Mouse (Mus musculus) neural tube, embryonic 13.5 days (tissue): ENCODE data around the gene Sfxn3. TPM values are rescaled to one million over a fixed set of nuclear protein-coding genes. Genes with fewer than 3 reads are reported as not detected.
"Not testable (repeated sequence)": the region's sequence is repeated elsewhere in the genome, so short reads cannot be mapped to it uniquely, and the experiment has no call there.

Experiments used
- ATAC-seq: fragments of 200-750 bp; cut with Nextera tagmentation; 2 replicates; pipeline ENCODE4 v1.8.0; 2017; ENCODE audit warnings: low read depth, mild to moderate bottlenecking, moderate TSS enrichment, moderate library complexity
- H3K27ac ChIP-seq: fragments of 300-500 bp; sonication (generic); replicated peaks from 2 replicates; pipeline ENCODE4 v1.5.1; 2015; ENCODE audit warnings: moderate library complexity, mild to moderate bottlenecking, inconsistent platforms
- H3K27me3 ChIP-seq: fragments of 300-500 bp; sonication (generic); 2 replicates; pipeline ENCODE4 v1.6.1; 2015; ENCODE audit warnings: mild to moderate bottlenecking, inconsistent platforms
- H3K36me3 ChIP-seq: fragments of 300-500 bp; sonication (generic); 2 replicates; pipeline ENCODE4 v1.6.1; 2015; ENCODE audit warnings: mild to moderate bottlenecking, inconsistent platforms
- H3K4me1 ChIP-seq: fragments of 300-500 bp; sonication (generic); replicated peaks from 2 replicates; pipeline ENCODE4 v1.6.1; 2015; ENCODE audit warnings: inconsistent platforms
- H3K4me2 ChIP-seq: fragments of 300-500 bp; sonication (generic); 2 replicates; pipeline ENCODE4 v1.6.1; 2015; ENCODE audit warnings: inconsistent platforms, mild to moderate bottlenecking, moderate library complexity
- H3K4me3 ChIP-seq: fragments of 300-500 bp; sonication (generic); 2 replicates; pipeline ENCODE4 v1.5.1; 2015; ENCODE audit warnings: mild to moderate bottlenecking, inconsistent platforms
- H3K9ac ChIP-seq: fragments of 300-500 bp; sonication (generic); 2 replicates; pipeline ENCODE4 v1.6.1; 2015; ENCODE audit warnings: moderate library complexity, mild to moderate bottlenecking, inconsistent platforms
- H3K9me3 ChIP-seq: fragments of 300-500 bp; sonication (generic); 2 replicates; pipeline ENCODE4 v1.6.1; 2016; ENCODE audit warnings: inconsistent platforms
- WGBS: fragments of 180-500 bp; shearing (Covaris S2); methylation state at CpG from one replicate; pipeline ENCODE4 v1.1.7; 2015; 5-methylcytosine and 5-hydroxymethylcytosine counted together
- polyA plus RNA-seq: library from polyadenylated mRNA; unstranded; fragments of >200 nt; fragmentation: Nextera tagmentation; extraction: Ambion mirVana; gene quantifications from 2 replicates; pipeline ENCODE4 v1.2.1, GENCODE M21; 2015

Sfxn3 gene
- polyA plus RNA-seq, 1 experiment from 2014 or later: 65.3 TPM

GRCm38 (mm10) chr19:45032570-45033332 is 14.6 kb upstream of the Sfxn3 start:
- H3K27ac ChIP-seq: no peak overlapping the region
- no peaks in the 10 kb centered on the region for H3K9me3 ChIP-seq
- H3K27me3 ChIP-seq: no peaks in the 10 kb centered on the region

GRCm38 (mm10) chr19:45036867-45037266 is 10.4 kb upstream of the Sfxn3 start:
- H3K4me2 ChIP-seq: no peak overlapping the region
- peaks cover 12% of the 10 kb centered on the region; the same call in 1 of the 2 replicates for H3K27me3 ChIP-seq
- 29% methylated on average over 16 of the region's 16 CpGs for WGBS
- H3K27ac ChIP-seq: no peak overlapping the region
- H3K4me3 ChIP-seq: no peak overlapping the region
- no peaks in the 10 kb centered on the region for H3K9me3 ChIP-seq
- peaks cover 12% of the 10 kb centered on the region for H3K4me1 ChIP-seq
- no peak overlapping the region for H3K9ac ChIP-seq
- ATAC-seq: no peak
- no peaks in the 10 kb centered on the region for H3K36me3 ChIP-seq

More at GRCm38 (mm10) chr19:45032570-45033332, 14.6 kb upstream of the Sfxn3 start:
- Histone ChIP-seq H3K4me2 (no peak overlapping the region), H3K9ac (0 out of 2 replicates have a peak overlapping the region, but pooled peaks have one; percentile 22), H3K4me1 (peaks cover 38% of the 10 kb centered on the region), H3K4me3 (no peak overlapping the region), H3K36me3 (peaks cover 8% of the 10 kb centered on the region; the same call in 1 of the 2 replicates)
- ATAC-seq: no peak
- WGBS: 51% methylated on average over 17 of the region's 17 CpGs

GRCm38 (mm10) chr19:45038198-45038597 is 9.1 kb upstream of the Sfxn3 start:
- H3K4me3 ChIP-seq, H3K4me2 ChIP-seq, H3K9ac ChIP-seq, H3K27ac ChIP-seq, H3K9me3 ChIP-seq, H3K36me3 ChIP-seq, ATAC-seq, H3K4me1 ChIP-seq: not testable (repeated sequence)
- peaks cover 14% of the 10 kb centered on the region; the same call in 1 of the 2 replicates for H3K27me3 ChIP-seq
- WGBS: 95% methylated on average over 7 of the region's 7 CpGs

GRCm38 (mm10) chr19:45040214-45040613 is 7.1 kb upstream of the Sfxn3 start:
- Histone ChIP-seq H3K27ac (no peak overlapping the region), H3K4me2 (no peak overlapping the region)

GRCm38 (mm10) chr19:45044389-45044927 is 2.8 kb upstream of the Sfxn3 start:
- 59% methylated on average over 11 of the region's 11 CpGs for WGBS
- no peak overlapping the region for H3K9ac ChIP-seq

More at GRCm38 (mm10) chr19:45040214-45040613, 7.1 kb upstream of the Sfxn3 start:
- 57% methylated on average over 13 of the region's 13 CpGs for WGBS
- H3K27me3 ChIP-seq: peaks cover 29% of the 10 kb centered on the region
- no peaks in the 10 kb centered on the region for H3K36me3 ChIP-seq
- 0 out of 2 replicates have a peak, but pooled peaks cover 2% of the 10 kb centered on the region for H3K4me1 ChIP-seq
- peak; percentile 8; the same call in 1 of the 2 replicates for ATAC-seq
- no peak overlapping the region for H3K9ac ChIP-seq
- no peaks in the 10 kb centered on the region for H3K9me3 ChIP-seq
- H3K4me3 ChIP-seq: no peak overlapping the region

GRCm38 (mm10) chr19:45045236-45045635 is 2.1 kb upstream of the Sfxn3 start:
- H3K9me3 ChIP-seq: no peaks in the 10 kb centered on the region
- 47% methylated on average over 15 of the region's 15 CpGs for WGBS
- ATAC-seq: no peak
- no peak overlapping the region for H3K27ac ChIP-seq
- H3K36me3 ChIP-seq: peaks cover 8% of the 10 kb centered on the region
- H3K4me2 ChIP-seq: no peak overlapping the region
- H3K9ac ChIP-seq: no peak overlapping the region
- peaks cover 28% of the 10 kb centered on the region for H3K27me3 ChIP-seq
- peaks cover 40% of the 10 kb centered on the region for H3K4me1 ChIP-seq
- H3K4me3 ChIP-seq: no peak overlapping the region

More at GRCm38 (mm10) chr19:45044389-45044927, 2.8 kb upstream of the Sfxn3 start:
- no peak for ATAC-seq
- Histone ChIP-seq H3K27me3 (peaks cover 34% of the 10 kb centered on the region), H3K27ac (no peak overlapping the region), H3K36me3 (peaks cover under 1% of the 10 kb centered on the region; the same call in 1 of the 2 replicates), H3K4me3 (no peak overlapping the region), H3K4me2 (no peak overlapping the region), H3K4me1 (peaks cover 33% of the 10 kb centered on the region), H3K9me3 (no peaks in the 10 kb centered on the region)

- 83% methylated on average over 5 of the region's 5 CpGs for WGBS
Measured at GRCm38 (mm10) chr19:45045651-45046050, 1.7 kb upstream of the Sfxn3 start, which contains the start of gene Pdzd7. Gene Pdzd7, minus strand, starts transcription at chr19:45045717.

GRCm38 (mm10) chr19:45046523-45047321 is 581 bp upstream of the Sfxn3 start:
- peak overlapping the region; percentile 82 for H3K9ac ChIP-seq
- peaks cover 23% of the 10 kb centered on the region for H3K36me3 ChIP-seq
- peaks cover 27% of the 10 kb centered on the region for H3K27me3 ChIP-seq
- H3K4me3 ChIP-seq: peak overlapping the region; percentile 59
- 2% methylated on average over 34 of the region's 34 CpGs for WGBS
- peak overlapping the region; percentile 93 for H3K27ac ChIP-seq
- peak overlapping the region; percentile 81 for H3K4me2 ChIP-seq
- no peaks in the 10 kb centered on the region for H3K9me3 ChIP-seq
- ATAC-seq: peak; percentile 64
- peaks cover 44% of the 10 kb centered on the region for H3K4me1 ChIP-seq

More at GRCm38 (mm10) chr19:45045651-45046050, 1.7 kb upstream of the Sfxn3 start, which contains the start of gene Pdzd7:
- Histone ChIP-seq H3K9ac (peak within 1 kb of the TSS; percentile 82), H3K4me2 (peak within 1 kb of the TSS; percentile 81), H3K36me3 (peaks cover 12% of the 10 kb centered on the region), H3K27ac (peak within 1 kb of the TSS; percentile 93), H3K4me1 (peaks cover 44% of the 10 kb centered on the region), H3K4me3 (peak within 1 kb of the TSS; percentile 59), H3K9me3 (no peaks in the 10 kb centered on the region), H3K27me3 (peaks cover 27% of the 10 kb centered on the region)
- no peak for ATAC-seq

GRCm38 (mm10) chr19:45047935-45048643 is 786 bp downstream of the Sfxn3 start:
- peak; percentile 75 for ATAC-seq
- peak overlapping the region; percentile 81 for H3K4me2 ChIP-seq
- H3K9ac ChIP-seq: peak overlapping the region; percentile 82
- WGBS: 43% methylated on average over 11 of the region's 11 CpGs
- H3K4me3 ChIP-seq: peak overlapping the region; percentile 59
- H3K4me1 ChIP-seq: peaks cover 44% of the 10 kb centered on the region
- H3K36me3 ChIP-seq: peaks cover 37% of the 10 kb centered on the region
- peak overlapping the region; percentile 93 for H3K27ac ChIP-seq
- H3K9me3 ChIP-seq: no peaks in the 10 kb centered on the region
- peaks cover 26% of the 10 kb centered on the region for H3K27me3 ChIP-seq

- peaks cover 22% of the 10 kb centered on the region for H3K27me3 ChIP-seq
- peaks cover 44% of the 10 kb centered on the region for H3K4me1 ChIP-seq
- peak overlapping the region; percentile 93 for H3K27ac ChIP-seq
- no peak for ATAC-seq
- WGBS: 85% methylated on average over 12 of the region's 12 CpGs
- H3K4me2 ChIP-seq: peak overlapping the region; percentile 81
- peaks cover 44% of the 10 kb centered on the region for H3K36me3 ChIP-seq
- peak overlapping the region; percentile 59 for H3K4me3 ChIP-seq
- peak overlapping the region; percentile 82 for H3K9ac ChIP-seq
- no peaks in the 10 kb centered on the region for H3K9me3 ChIP-seq
Measured at GRCm38 (mm10) chr19:45048644-45049365, 1.5 kb downstream of the Sfxn3 start.
